Mouse (Mus musculus): Measurements from ENCODE around the gene Cep162. TPM values are rescaled to one million over a fixed set of nuclear protein-coding genes. Genes with fewer than 3 reads are reported as not detected.
A peak's percentile ranks its signal among the peaks of the same experiment; 100 is the strongest.

Cep162 gene
- total RNA-seq (2021): 1 to 10 TPM; 8.3 to 8.6 TPM
- long read RNA-seq, experiment 1, full-length matches to known transcripts: 4 of 5 reads
- long read RNA-seq, experiment 1, partial matches to known transcripts: 1 of 5 reads
- long read RNA-seq, experiment 1, other reads (novel, unspliced or antisense): 0 of 5 reads
- long read RNA-seq, experiment 2, partial matches to known transcripts: 0 of 2 reads
- long read RNA-seq, experiment 2, other reads (novel, unspliced or antisense): 2 of 2 reads

GRCm38 (mm10) chr9:87254903-87255695 is at the start of gene Cep162:
TSS of gene Cep162 (minus strand) at chr9:87255536.
- DNase-seq (ENCODE audit: low spot score in 2 of 2): peak; percentile 80 to 91

DNA sequence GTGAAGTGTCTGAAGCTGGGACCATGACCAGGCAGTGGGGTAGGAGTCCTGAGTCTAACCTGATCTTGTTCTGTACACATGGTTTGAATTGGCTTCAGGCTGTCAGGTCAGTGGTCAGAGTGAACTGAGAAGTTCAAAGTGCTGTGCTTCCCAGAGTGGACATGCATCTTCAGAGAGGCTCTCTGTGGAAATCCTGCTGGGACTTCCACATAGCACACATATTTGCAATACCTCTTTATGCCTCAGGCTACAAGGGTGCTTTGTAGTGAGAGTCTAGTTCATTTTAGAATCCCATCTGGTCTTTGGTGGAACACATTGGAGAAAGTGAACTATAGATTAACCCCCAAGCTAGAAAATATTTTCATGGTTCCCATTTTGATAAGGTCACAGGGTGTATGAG is 47.9 kb upstream of the Cep162 start:
- DNase-seq (ENCODE audit: low spot score in 2 of 2): no peak

GRCm38 (mm10) chr9:87298900-87299299 is 43.6 kb upstream of the Cep162 start:
- peak in 1 of 2 experiments; percentile 12 for DNase-seq (ENCODE audit: low spot score in 2 of 2)

DNA sequence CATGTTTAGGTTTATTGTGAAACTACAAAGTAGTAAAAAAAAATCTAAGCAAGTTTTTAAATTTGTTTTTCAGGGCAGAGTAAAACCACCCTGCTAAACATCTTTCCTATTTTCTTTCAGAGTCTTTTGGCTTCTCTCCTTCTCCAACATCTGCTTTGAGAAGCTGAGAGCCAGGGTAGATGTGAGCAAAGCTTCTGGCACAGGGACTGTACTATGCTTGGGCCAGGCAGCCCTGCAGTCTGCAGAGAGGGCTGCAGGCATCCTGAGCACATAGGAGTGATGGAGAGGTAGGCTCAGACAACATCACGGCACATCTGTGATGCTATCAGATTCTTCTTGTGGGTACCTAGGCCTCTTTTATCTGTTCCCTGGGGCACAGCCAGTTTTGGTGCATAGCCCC is 42.2 kb upstream of the Cep162 start:
- no peak for DNase-seq (ENCODE audit: low spot score in 2 of 2)

- no peak for DNase-seq (ENCODE audit: low spot score in 2 of 2)
Observed at GRCm38 (mm10) chr9:87255696-87256030, 327 bp upstream of the Cep162 start.

- DNase-seq (ENCODE audit: low spot score in 2 of 2): no peak
Observed at GRCm38 (mm10) chr9:87248118-87248517, 7.2 kb downstream of the Cep162 start.

DNA sequence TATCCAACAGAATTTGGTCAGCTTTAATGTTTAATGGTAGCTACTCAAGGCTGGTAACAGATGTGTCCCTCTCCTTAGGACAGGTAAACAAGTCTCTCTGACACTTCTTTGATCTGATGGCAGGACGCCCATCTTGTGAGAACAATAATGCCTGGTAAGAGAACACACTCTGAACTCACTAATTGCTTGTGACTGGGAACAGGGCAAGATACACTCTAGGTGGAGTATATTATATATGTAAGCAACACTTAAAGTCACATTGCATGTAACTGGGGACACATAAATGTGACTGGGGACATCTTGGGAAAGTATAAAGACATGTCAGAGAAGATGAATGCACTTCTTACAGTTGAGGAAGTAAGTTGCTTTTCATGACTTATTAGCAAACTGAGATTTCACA is 7.7 kb downstream of the Cep162 start:
- DNase-seq (ENCODE audit: low spot score in 2 of 2): no peak

DNA sequence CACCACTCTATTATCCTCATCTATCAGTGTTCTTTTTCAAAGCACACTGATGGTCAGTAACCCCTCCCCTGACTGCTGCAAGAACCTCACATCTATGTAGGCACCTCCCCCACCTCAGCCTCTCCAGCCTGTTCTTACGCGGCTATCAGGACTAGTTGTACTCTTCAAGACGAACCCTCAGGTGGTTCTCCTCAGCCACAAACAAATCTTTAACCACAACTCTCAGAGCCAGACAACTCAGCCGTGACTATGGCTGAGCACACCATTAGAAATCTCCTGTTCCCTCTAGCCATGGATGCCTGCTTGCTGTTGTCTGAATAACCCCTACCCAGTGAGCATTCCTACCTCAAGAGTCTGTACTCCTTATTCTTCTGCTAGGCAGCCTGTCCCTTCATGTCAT is 42.1 kb downstream of the Cep162 start:
- DNase-seq (ENCODE audit: low spot score in 2 of 2): no peak

DNA sequence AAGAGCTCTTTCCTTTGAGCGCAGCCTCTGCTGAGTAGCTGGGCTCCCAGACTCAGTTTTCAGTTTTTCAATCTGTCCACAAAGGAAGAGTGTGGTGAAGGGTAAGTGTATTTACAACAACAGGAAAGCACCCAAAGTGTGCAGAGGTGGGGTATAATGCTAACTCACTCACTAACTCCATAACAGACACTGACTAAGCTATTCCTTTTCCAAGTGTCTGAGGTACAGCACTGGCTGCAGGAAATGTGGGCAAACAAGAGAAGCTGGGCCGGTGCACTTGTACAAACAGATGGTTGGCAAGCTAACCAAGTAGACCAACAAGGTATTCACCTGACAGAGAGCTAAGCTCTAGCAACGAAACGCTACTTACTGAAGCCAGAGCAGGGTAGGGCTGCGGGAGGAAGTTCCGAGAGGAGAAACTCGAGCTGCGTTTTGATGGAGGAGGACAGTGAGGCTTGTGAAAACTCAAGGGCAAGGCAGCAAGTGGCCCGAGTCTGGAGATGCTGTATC is 44.5 kb downstream of the Cep162 start:
- no peak for DNase-seq (ENCODE audit: low spot score in 2 of 2)

- DNase-seq (ENCODE audit: low spot score in 2 of 2): peak; percentile 19 to 40
Observed at GRCm38 (mm10) chr9:87202431-87202830, 52.9 kb downstream of the Cep162 start.

GRCm38 (mm10) chr9:87200919-87201318 is 54.4 kb downstream of the Cep162 start:
- no peak for DNase-seq (ENCODE audit: low spot score in 2 of 2)

GRCm38 (mm10) chr9:87200426-87200825 is 54.9 kb downstream of the Cep162 start:
- DNase-seq (ENCODE audit: low spot score in 2 of 2): no peak

GRCm38 (mm10) chr9:87198036-87198435 is 57.3 kb downstream of the Cep162 start:
- no peak for DNase-seq (ENCODE audit: low spot score in 2 of 2)

- no peak for DNase-seq (ENCODE audit: low spot score in 2 of 2)
Observed at GRCm38 (mm10) chr9:87197277-87197676, 58.1 kb downstream of the Cep162 start.

DNA sequence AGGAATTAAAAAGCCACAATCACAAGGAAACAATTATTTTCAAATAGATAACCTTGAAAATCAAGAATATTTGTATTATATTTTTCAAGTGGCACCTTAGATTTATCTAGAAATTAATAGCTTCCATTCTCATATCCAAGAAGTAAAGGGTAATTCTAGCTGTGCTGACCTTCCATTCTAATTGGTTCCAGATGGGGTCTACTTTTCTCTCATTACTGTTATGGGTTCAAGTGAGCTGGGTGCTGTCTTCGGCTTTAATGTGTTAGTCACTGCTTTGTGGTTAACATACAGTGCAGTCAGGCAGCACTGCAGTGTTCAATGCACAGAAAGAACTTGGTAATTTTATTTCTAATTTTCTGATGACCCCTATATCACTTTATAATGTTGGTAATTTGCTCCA is 61.6 kb downstream of the Cep162 start:
- no peak for DNase-seq (ENCODE audit: low spot score in 2 of 2)

- DNase-seq (ENCODE audit: low spot score in 2 of 2): no peak
Observed at GRCm38 (mm10) chr9:87187336-87187735, 68.0 kb downstream of the Cep162 start.

GRCm38 (mm10) chr9:87182231-87182630 is 73.1 kb downstream of the Cep162 start:
- no peak for DNase-seq (ENCODE audit: low spot score in 2 of 2)

DNA sequence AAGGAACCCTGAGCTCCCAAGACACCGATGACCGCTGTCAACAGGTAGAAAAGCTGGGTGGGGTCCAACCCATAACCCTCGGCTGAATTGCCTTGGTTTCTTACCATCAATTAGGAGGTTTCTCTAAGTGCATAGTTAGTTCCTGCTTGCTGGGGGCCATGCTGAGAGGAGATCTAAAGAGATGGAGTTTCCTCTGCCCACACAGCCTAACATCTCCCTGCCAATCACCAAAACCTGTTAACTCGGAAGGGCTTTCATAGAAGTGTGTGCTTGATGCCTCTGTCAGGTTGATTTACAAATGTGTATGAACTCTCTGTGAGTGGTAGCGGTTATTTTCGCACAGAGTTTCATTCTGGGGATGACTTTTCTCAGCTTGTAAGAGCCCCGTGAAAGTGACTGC is 76.8 kb downstream of the Cep162 start:
- no peak for DNase-seq (ENCODE audit: low spot score in 2 of 2)

DNA sequence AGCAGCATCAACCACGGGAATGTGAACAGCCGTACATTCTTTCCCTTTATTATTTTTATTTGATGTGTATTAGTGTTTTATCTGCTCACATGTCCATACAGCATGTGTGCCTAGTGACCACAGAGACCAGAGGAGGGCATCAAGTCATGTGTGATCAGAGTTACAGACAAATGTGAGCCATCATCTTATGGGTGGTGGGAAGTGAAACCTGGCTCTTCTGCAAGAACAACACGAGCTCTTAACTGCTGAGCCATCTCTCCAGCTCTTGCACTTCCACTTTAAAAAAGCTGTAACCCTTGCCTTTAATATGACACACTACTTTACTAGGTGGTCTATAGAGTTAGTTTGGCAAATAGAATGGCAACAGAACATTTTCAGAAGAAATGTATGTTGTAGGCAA is 83.8 kb downstream of the Cep162 start:
- DNase-seq (ENCODE audit: low spot score in 2 of 2): no peak

DNA sequence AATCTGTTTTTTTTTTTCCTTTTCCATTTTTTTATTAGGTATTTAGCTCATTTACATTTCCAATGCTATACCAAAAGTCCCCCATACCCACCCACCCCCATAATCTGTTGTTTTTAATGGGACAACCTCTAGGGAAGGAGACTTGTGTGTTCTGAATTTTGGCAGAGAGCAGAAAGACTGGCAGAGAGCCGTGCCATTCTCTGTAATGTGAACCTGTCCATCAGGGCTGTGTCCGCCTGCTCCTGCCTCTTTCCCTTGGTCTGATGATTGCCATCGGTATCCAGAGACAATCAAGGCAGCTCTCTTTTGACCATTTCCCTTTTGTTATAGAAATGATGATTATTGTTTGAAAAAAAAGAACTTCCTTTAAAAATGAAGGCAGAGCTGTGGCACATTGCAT is 84.4 kb downstream of the Cep162 start:
- no peak for DNase-seq (ENCODE audit: low spot score in 2 of 2)

- DNase-seq (ENCODE audit: low spot score in 2 of 2): no peak
Observed at GRCm38 (mm10) chr9:87169144-87169543, 86.2 kb downstream of the Cep162 start.

- no peak for DNase-seq (ENCODE audit: low spot score in 2 of 2)
Observed at GRCm38 (mm10) chr9:87168051-87168450, 87.3 kb downstream of the Cep162 start.

Measured in left cerebral cortex, adult 18-20 months (tissue).